Mouse (Mus musculus): ENCODE results near the gene Astn1.

The Astn1 gene

GRCm38 (mm10) chr1:158361964-158362291 lies at the start of gene Astn1:
Astn1 (plus strand) TSS chr1:158362273.
- no peak for DNase-seq (ENCODE audit: low spot score in 2 of 2)

- no peak for DNase-seq (ENCODE audit: low spot score in 2 of 2)
These were observed 38.7 kb upstream of the Astn1 start for GRCm38 (mm10) chr1:158323325-158323724.

- DNase-seq (ENCODE audit: low spot score in 2 of 2) = peak; percentile 50 to 77
These were observed 33.9 kb upstream of the Astn1 start for GRCm38 (mm10) chr1:158328126-158328525.

- DNase-seq (ENCODE audit: low spot score in 2 of 2) = no peak
These were observed 33.2 kb upstream of the Astn1 start for GRCm38 (mm10) chr1:158328839-158329238.

GRCm38 (mm10) chr1:158343243-158343714 lies 18.8 kb upstream of the Astn1 start:
- DNase-seq (ENCODE audit: low spot score in 2 of 2) = no peak

GRCm38 (mm10) chr1:158353656-158354371 lies 8.3 kb upstream of the Astn1 start:
- DNase-seq (ENCODE audit: low spot score in 2 of 2) = no peak

GRCm38 (mm10) chr1:158355177-158356050 lies 6.7 kb upstream of the Astn1 start:
- peak; percentile 53 to 61 for DNase-seq (ENCODE audit: low spot score in 2 of 2)

GRCm38 (mm10) chr1:158356051-158356461 lies 6.0 kb upstream of the Astn1 start, which contains the start of gene Brinp2:
Brinp2 (minus strand) TSS chr1:158356326.
- DNase-seq (ENCODE audit: low spot score in 2 of 2) = peak; percentile 94 to 96

- DNase-seq (ENCODE audit: low spot score in 2 of 2) = peak in 1 of 2 experiments; percentile 33
These were observed 424 bp downstream of the Astn1 start for GRCm38 (mm10) chr1:158362292-158363101.

- no peak for DNase-seq (ENCODE audit: low spot score in 2 of 2)
These were observed 2.4 kb downstream of the Astn1 start for GRCm38 (mm10) chr1:158364461-158364860.

- DNase-seq (ENCODE audit: low spot score in 2 of 2) = no peak
These were observed 20.2 kb downstream of the Astn1 start for GRCm38 (mm10) chr1:158382277-158382676.

GRCm38 (mm10) chr1:158383210-158383609 lies 21.1 kb downstream of the Astn1 start:
- no peak for DNase-seq (ENCODE audit: low spot score in 2 of 2)

- no peak for DNase-seq (ENCODE audit: low spot score in 2 of 2)
These were observed 23.2 kb downstream of the Astn1 start for GRCm38 (mm10) chr1:158385311-158385710.

GRCm38 (mm10) chr1:158386781-158387180 lies 24.7 kb downstream of the Astn1 start:
- DNase-seq (ENCODE audit: low spot score in 2 of 2) = no peak

GRCm38 (mm10) chr1:158388995-158389394 lies 26.9 kb downstream of the Astn1 start:
- no peak for DNase-seq (ENCODE audit: low spot score in 2 of 2)

- DNase-seq (ENCODE audit: low spot score in 2 of 2) = no peak
These were observed 28.6 kb downstream of the Astn1 start for GRCm38 (mm10) chr1:158390693-158391092.

- DNase-seq (ENCODE audit: low spot score in 2 of 2) = no peak
These were observed 35.0 kb downstream of the Astn1 start for GRCm38 (mm10) chr1:158397058-158397457.

- DNase-seq (ENCODE audit: low spot score in 2 of 2) = no peak
These were observed 38.8 kb downstream of the Astn1 start for GRCm38 (mm10) chr1:158400898-158401297.

- peak; percentile 26 to 35 for DNase-seq (ENCODE audit: low spot score in 2 of 2)
These were observed 44.1 kb downstream of the Astn1 start for GRCm38 (mm10) chr1:158405899-158406769.

GRCm38 (mm10) chr1:158408124-158408523 lies 46.1 kb downstream of the Astn1 start:
- DNase-seq (ENCODE audit: low spot score in 2 of 2) = peak; percentile 36 to 64

- no peak for DNase-seq (ENCODE audit: low spot score in 2 of 2)
These were observed 49.1 kb downstream of the Astn1 start for GRCm38 (mm10) chr1:158411146-158411545.
